Mouse (Mus musculus) bone marrow, adult 2 months (tissue): ENCODE measurements around the gene Ttc24. TPM values are rescaled to one million over a fixed set of nuclear protein-coding genes. Genes with fewer than 3 reads are reported as not detected.

Experiments used
- H3K27ac ChIP-seq: fragments of 200-500 bp; 2 replicates; pipeline ENCODE4 v1.5.1; 2012; ENCODE audit warnings: low read depth, mild to moderate bottlenecking, control low read depth, inconsistent platforms, low read length; ENCODE audit not compliant: control insufficient read depth, poor library complexity, insufficient read depth
- H3K4me1 ChIP-seq: fragments of 200-500 bp; 2 replicates; pipeline ENCODE4 v1.6.1; 2011; ENCODE audit warnings: low read length; ENCODE audit not compliant: control insufficient read depth, insufficient read depth
- H3K4me3 ChIP-seq: fragments of 200-500 bp; replicated peaks from 2 replicates; pipeline ENCODE3; 2011; ENCODE audit warnings: mild to moderate bottlenecking, low read depth, low read length, control low read depth; ENCODE audit not compliant: control insufficient read depth
- CTCF ChIP-seq: fragments of 200-500 bp; IDR thresholded peaks from 2 replicates; pipeline ENCODE4 v1.5.1; 2011; ENCODE audit warnings: low read length, control low read depth; ENCODE audit not compliant: control insufficient read depth, insufficient read depth
- POLR2A ChIP-seq: fragments of 200-500 bp; IDR thresholded peaks from 2 replicates; pipeline ENCODE4 v1.6.1; 2011; ENCODE audit warnings: low read depth, mild to moderate bottlenecking, control low read depth, low read length, borderline replicate concordance; ENCODE audit not compliant: control insufficient read depth
- WGBS: fragments of 180-500 bp; shearing (Covaris S2); methylation state at CpG from one replicate; pipeline ENCODE4 v1.1.7; 2018; 5-methylcytosine and 5-hydroxymethylcytosine counted together
- polyA plus RNA-seq: library from polyadenylated mRNA; stranded (reverse); fragments of >200 nt; gene quantifications from 2 replicates; pipeline ENCODE4 v1.2.4, GENCODE M21; 2011; ENCODE audit warnings: low replicate concordance; ENCODE audit not compliant: missing spikeins, insufficient read depth, insufficient read length

Gene Ttc24
- not detected in 2 replicates for polyA plus RNA-seq

DNA sequence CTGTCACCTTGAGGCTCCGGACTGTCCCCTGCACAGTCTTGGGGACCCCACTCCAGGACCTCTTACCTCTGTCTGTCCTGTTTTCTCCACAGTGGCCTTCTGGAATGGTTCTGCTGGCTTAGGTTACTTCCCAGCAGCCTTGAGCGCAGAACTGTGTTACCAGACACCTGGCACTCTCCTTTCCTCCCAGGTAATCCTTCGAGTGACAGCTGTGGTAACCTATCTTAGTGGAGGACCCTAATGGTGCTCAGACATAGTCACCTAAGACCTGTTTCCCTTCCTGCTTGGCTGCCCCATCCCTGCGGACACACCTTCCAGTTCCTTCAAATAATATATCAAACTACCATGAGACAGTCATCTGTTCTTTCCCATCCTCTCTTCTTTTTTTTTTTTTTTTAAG, at the start of gene Ttc24:
Ttc24 (minus strand) TSS at position 101 of the 400 bp plus-strand sequence.
- Histone ChIP-seq H3K4me3 (no peak within 1 kb of the TSS), H3K4me1 (peaks cover 1% of the 10 kb centered on the region; the same call in 1 of the 2 replicates), H3K27ac (peak within 1 kb of the TSS; percentile 53; the same call in 1 of the 2 replicates)
- WGBS: 75% methylated on average over 4 of the region's 4 CpGs
- TF ChIP-seq POLR2A (no peak), CTCF (no peak)

GRCm38 (mm10) chr3:88127636-88128035, 49.5 kb upstream of the Ttc24 start:
- no peak overlapping the region for H3K4me3 ChIP-seq
- H3K27ac ChIP-seq: no peak overlapping the region
- TF ChIP-seq POLR2A (no peak), CTCF (no peak)
- no peaks in the 10 kb centered on the region for H3K4me1 ChIP-seq
- WGBS: 35% methylated on average over 3 of the region's 3 CpGs

DNA sequence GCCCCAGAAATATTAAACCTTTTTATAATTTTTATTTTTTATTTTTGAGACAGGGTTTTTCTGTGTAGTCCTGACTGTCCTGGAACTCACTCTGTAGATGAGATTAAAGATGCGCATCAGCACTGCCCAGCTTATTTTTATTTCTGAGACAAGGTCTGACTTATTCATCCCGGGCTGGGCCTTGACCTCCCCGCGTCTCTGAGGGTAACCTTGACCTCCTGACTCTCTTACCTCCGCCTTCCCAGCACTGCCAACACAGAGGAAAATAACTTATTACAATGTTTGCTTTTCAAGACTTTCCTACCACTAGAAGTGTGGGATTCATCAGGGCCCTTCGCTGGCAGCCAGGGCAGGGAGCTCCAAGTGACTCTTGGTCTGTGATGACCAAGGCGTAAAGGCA, 48.1 kb upstream of the Ttc24 start:
- WGBS: 87% methylated on average over 7 of the region's 7 CpGs
- Histone ChIP-seq H3K4me1 (no peaks in the 10 kb centered on the region), H3K4me3 (no peak overlapping the region), H3K27ac (no peak overlapping the region)
- TF ChIP-seq POLR2A (no peak), CTCF (no peak)

GRCm38 (mm10) chr3:88125195-88125594, 47.1 kb upstream of the Ttc24 start:
- TF ChIP-seq CTCF: no peak
- Histone ChIP-seq H3K4me3 (no peak overlapping the region), H3K27ac (no peak overlapping the region), H3K4me1 (no peaks in the 10 kb centered on the region)
- 66% methylated on average over 4 of the region's 4 CpGs for WGBS

DNA sequence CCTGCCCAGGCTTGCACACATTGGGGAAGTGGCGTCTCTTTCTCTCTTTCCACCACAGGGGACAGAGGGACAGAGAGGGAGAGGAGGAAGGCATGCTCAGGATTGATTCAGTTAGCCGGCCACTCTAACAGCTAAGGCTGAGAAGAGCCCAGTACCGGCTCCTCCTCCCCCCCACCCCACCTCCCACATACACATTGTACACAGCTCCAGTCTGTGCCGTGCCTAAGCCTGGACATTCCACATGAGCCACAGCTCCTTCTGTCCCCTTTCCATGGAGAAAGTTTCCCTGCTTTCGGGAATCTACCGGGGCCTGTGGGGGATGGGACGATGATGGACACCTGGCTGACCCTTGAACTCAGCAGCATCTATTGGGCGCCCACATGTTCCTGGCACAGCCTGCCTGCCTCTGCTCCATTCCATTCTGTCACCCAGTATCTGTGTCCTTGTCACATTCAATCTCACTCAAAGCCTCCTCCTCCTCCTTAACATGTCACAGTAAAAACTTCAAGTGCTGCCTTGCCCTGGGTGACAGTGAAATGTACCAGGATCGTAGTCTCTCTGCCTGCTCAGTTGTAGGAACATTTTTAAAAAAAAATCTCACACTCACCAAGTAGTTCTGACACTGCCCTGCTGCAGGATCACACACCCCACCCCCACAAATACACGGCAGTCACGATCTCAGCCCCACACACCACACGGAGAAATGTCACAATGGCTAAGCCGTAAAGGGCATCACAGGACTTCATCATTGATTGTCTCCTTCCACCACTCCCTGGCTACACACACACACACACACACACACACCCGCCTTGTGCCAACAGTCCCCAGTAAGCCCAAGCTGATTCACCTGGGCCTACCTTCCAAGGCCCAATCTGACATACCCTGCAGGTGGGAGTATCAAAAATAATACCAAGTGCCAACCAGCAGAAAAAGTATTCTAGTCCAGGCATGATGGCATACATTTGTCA, 43.3 kb upstream of the Ttc24 start:
- no peak for TF ChIP-seq CTCF
- TF ChIP-seq POLR2A: no peak
- H3K4me1 ChIP-seq: no peaks in the 10 kb centered on the region
- H3K4me3 ChIP-seq: no peak overlapping the region
- 89% methylated on average over 14 of the region's 14 CpGs for WGBS
- H3K27ac ChIP-seq: no peak overlapping the region

- no peak overlapping the region for H3K27ac ChIP-seq
- WGBS: 90% methylated on average over 19 of the region's 19 CpGs
- H3K4me1 ChIP-seq: no peaks in the 10 kb centered on the region
- no peak for TF ChIP-seq POLR2A
- TF ChIP-seq CTCF: no peak
- H3K4me3 ChIP-seq: no peak overlapping the region
Observed at GRCm38 (mm10) chr3:88120117-88120651, 42.1 kb upstream of the Ttc24 start.

DNA sequence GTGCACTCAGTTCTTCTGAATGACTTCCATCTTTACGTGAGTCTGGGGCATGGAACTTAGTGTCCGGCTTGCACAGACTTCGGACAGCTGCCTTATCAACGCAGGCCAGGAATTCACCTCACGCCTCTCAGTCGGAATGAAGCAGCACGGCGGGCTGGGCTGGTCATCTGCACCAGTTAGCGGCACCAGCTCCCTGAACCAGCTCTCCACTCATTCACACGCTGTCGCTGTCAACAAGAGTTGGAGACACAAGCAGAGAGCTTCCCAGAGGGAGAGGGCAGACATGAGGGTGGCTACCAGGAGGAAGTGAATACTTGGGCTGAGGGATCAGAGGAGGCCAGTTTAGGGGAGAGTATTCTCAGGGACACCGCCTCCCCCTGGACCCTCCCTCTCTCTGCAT, 36.3 kb upstream of the Ttc24 start:
- TF ChIP-seq POLR2A (no peak), CTCF (no peak)
- H3K4me1 ChIP-seq: peaks cover 1% of the 10 kb centered on the region; the same call in 1 of the 2 replicates
- H3K4me3 ChIP-seq: no peak overlapping the region
- H3K27ac ChIP-seq: no peak overlapping the region
- 93% methylated on average over 12 of the region's 12 CpGs for WGBS

- Histone ChIP-seq H3K4me3 (no peak overlapping the region), H3K27ac (no peak overlapping the region), H3K4me1 (peaks cover 1% of the 10 kb centered on the region; the same call in 1 of the 2 replicates)
- 85% methylated on average over 6 of the region's 6 CpGs for WGBS
- TF ChIP-seq POLR2A (no peak), CTCF (no peak)
Observed at GRCm38 (mm10) chr3:88109126-88109525, 31.0 kb upstream of the Ttc24 start.
